Mouse (Mus musculus) embryonic facial prominence, embryonic 15.5 days (tissue): Measurements from ENCODE around the gene Rab32. TPM values are rescaled to one million over a fixed set of nuclear protein-coding genes. Genes with fewer than 3 reads are reported as not detected.

ENCODE experiments used
- polyA plus RNA-seq: library from polyadenylated mRNA; unstranded; fragments of >200 nt; fragmentation: Nextera tagmentation; extraction: Ambion mirVana; gene quantifications from 2 replicates; pipeline ENCODE4 v1.2.1, GENCODE M21; 2015

The Rab32 gene
- polyA plus RNA-seq, 1 experiment from 2014 or later, result 19.5 TPM

Other genes starting within 250 kb of the Rab32 start
- gene Adgb, start 85.9 kb downstream of the Rab32 start, polyA plus RNA-seq, result 0.75 and 1.4 TPM in 2 replicates
- gene Gm10944, start 123.1 kb upstream of the Rab32 start, polyA plus RNA-seq, result not detected in 2 replicates